Mouse (Mus musculus): ENCODE data around the gene Dennd1a. TPM values are rescaled to one million over a fixed set of nuclear protein-coding genes. Genes with fewer than 3 reads are reported as not detected.

The Dennd1a gene
- polyA plus RNA-seq, 1 experiment from 2014 or later: 18.8 TPM

Small RNA genes lying within 50 kb of the gene (microRNA-seq; reads per million reads assigned to microRNA genes)
- not detected for gene Gm44455

Other genes starting within 250 kb of the Dennd1a start
- gene Lhx2, start 51.9 kb upstream of the Dennd1a start, polyA plus RNA-seq (2016; fragmentation: Nextera tagmentation; extraction: Ambion mirVana): 6.9 and 7.5 TPM in 2 replicates
- 70.7 and 74.6 TPM in 2 replicates for gene Nek6, start 224.3 kb upstream of the Dennd1a start, polyA plus RNA-seq (2016; fragmentation: Nextera tagmentation; extraction: Ambion mirVana)

Data from neural tube, embryonic 12.5 days (tissue).